Mouse (Mus musculus) limb, embryonic 15.5 days (tissue): Measurements from ENCODE around the gene Acad10. TPM values are rescaled to one million over a fixed set of nuclear protein-coding genes. Genes with fewer than 3 reads are reported as not detected.
"Not testable (repeated sequence)": the region's sequence is repeated elsewhere in the genome, so short reads cannot be mapped to it uniquely, and the experiment has no call there.

Experiments
- ATAC-seq: fragments of 200-750 bp; cut with Nextera tagmentation; 2 replicates; pipeline ENCODE4 v1.8.0; 2017; ENCODE audit warnings: low read depth, moderate TSS enrichment; ENCODE audit not compliant: insufficient number of reproducible peaks, low FRiP score, low TSS enrichment
- H3K27ac ChIP-seq: fragments of 300-500 bp; sonication (generic); 2 replicates; pipeline ENCODE4 v1.5.1; 2015; ENCODE audit warnings: moderate library complexity, mild to moderate bottlenecking, inconsistent platforms
- H3K27me3 ChIP-seq: fragments of 300-500 bp; sonication (generic); 2 replicates; pipeline ENCODE4 v1.6.1; 2015; ENCODE audit warnings: inconsistent platforms
- H3K36me3 ChIP-seq: fragments of 300-500 bp; sonication (generic); 2 replicates; pipeline ENCODE4 v1.6.1; 2015; ENCODE audit warnings: inconsistent platforms
- H3K4me1 ChIP-seq: fragments of 300-500 bp; sonication (generic); 2 replicates; pipeline ENCODE4 v1.6.1; 2015; ENCODE audit warnings: inconsistent platforms
- H3K4me2 ChIP-seq: fragments of 300-500 bp; sonication (generic); 2 replicates; pipeline ENCODE4 v1.6.1; 2015; ENCODE audit warnings: mild to moderate bottlenecking, inconsistent platforms
- H3K4me3 ChIP-seq: fragments of 300-500 bp; sonication (generic); 2 replicates; pipeline ENCODE4 v1.5.1; 2015; ENCODE audit warnings: mild to moderate bottlenecking, inconsistent platforms
- H3K9ac ChIP-seq: fragments of 300-500 bp; sonication (generic); 2 replicates; pipeline ENCODE4 v1.6.1; 2015; ENCODE audit warnings: inconsistent platforms
- H3K9me3 ChIP-seq: fragments of 300-500 bp; sonication (generic); 2 replicates; pipeline ENCODE4 v1.6.1; 2016; ENCODE audit warnings: inconsistent platforms
- WGBS: fragments of 180-500 bp; shearing (Covaris S2); methylation state at CpG from one replicate; pipeline ENCODE4 v1.1.7; 2015; 5-methylcytosine and 5-hydroxymethylcytosine counted together
- polyA plus RNA-seq: library from polyadenylated mRNA; unstranded; fragments of >200 nt; fragmentation: Nextera tagmentation; extraction: Ambion mirVana; gene quantifications from 2 replicates; pipeline ENCODE4 v1.2.1, GENCODE M21; 2015

The Acad10 gene
- polyA plus RNA-seq, 1 experiment from 2014 or later, result 3.3 TPM

- ATAC-seq, H3K27ac ChIP-seq, H3K4me3 ChIP-seq, H3K36me3 ChIP-seq, H3K9ac ChIP-seq, H3K9me3 ChIP-seq, H3K27me3 ChIP-seq, H3K4me1 ChIP-seq, H3K4me2 ChIP-seq: not testable (repeated sequence)
- WGBS, result 88% methylated on average over 3 of the region's 3 CpGs
These were observed 45.4 kb downstream of the Acad10 start for GRCm38 (mm10) chr5:121614921-121615320.

- Histone ChIP-seq H3K4me2 (no peak overlapping the region), H3K4me3 (no peak overlapping the region), H3K27ac (no peak overlapping the region), H3K9me3 (no peaks in the 10 kb centered on the region), H3K27me3 (no peaks in the 10 kb centered on the region), H3K36me3 (no peaks in the 10 kb centered on the region), H3K9ac (no peak overlapping the region), H3K4me1 (no peaks in the 10 kb centered on the region)
- 84% methylated on average over 6 of the region's 6 CpGs for whole genome bisulfite sequencing
- ATAC-seq, result no peak
These were observed 48.3 kb downstream of the Acad10 start for GRCm38 (mm10) chr5:121612036-121612435.

- WGBS, result 40% methylated on average over 8 of the region's 8 CpGs
- H3K27me3 ChIP-seq, H3K9ac ChIP-seq, H3K4me2 ChIP-seq, H3K4me1 ChIP-seq, H3K36me3 ChIP-seq, H3K4me3 ChIP-seq, ATAC-seq, H3K27ac ChIP-seq, H3K9me3 ChIP-seq: not testable (repeated sequence)
These were observed 50.7 kb downstream of the Acad10 start for GRCm38 (mm10) chr5:121609556-121610135.

- Histone ChIP-seq H3K27ac (no peak overlapping the region), H3K27me3 (no peaks in the 10 kb centered on the region), H3K4me1 (peaks cover 4% of the 10 kb centered on the region; the same call in 1 of the 2 replicates), H3K9ac (no peak overlapping the region), H3K4me3 (no peak overlapping the region), H3K4me2 (no peak overlapping the region), H3K9me3 (no peaks in the 10 kb centered on the region), H3K36me3 (no peaks in the 10 kb centered on the region)
- no peak for ATAC-seq
- 0% methylated on average over 2 of the region's 2 CpGs for WGBS
These were observed 54.2 kb downstream of the Acad10 start for GRCm38 (mm10) chr5:121606151-121606550.

- WGBS, result 77% methylated on average over 1 of the region's 1 CpGs
- not testable (repeated sequence) for ATAC-seq
These were observed 56.5 kb downstream of the Acad10 start for GRCm38 (mm10) chr5:121603815-121604214.

GRCm38 (mm10) chr5:121601547-121602299 lies 58.6 kb downstream of the Acad10 start:
- H3K4me3 ChIP-seq, result no peak overlapping the region
- no peak overlapping the region for H3K9ac ChIP-seq
- ATAC-seq, result peak; percentile 59; the same call in 1 of the 2 replicates
- H3K36me3 ChIP-seq, result no peaks in the 10 kb centered on the region
- peak overlapping the region; percentile 3; the same call in 1 of the 2 replicates for H3K27ac ChIP-seq
- no peaks in the 10 kb centered on the region for H3K27me3 ChIP-seq
- H3K4me1 ChIP-seq, result peaks cover 4% of the 10 kb centered on the region; the same call in 1 of the 2 replicates
- 28% methylated on average over 9 of the region's 9 CpGs for WGBS
- 0 out of 2 replicates have a peak overlapping the region, but pooled peaks have one; percentile 6 for H3K4me2 ChIP-seq
- no peaks in the 10 kb centered on the region for H3K9me3 ChIP-seq

More at GRCm38 (mm10) chr5:121603815-121604214, 56.5 kb downstream of the Acad10 start:
- H3K4me2 ChIP-seq, H3K9ac ChIP-seq, H3K36me3 ChIP-seq, H3K9me3 ChIP-seq, H3K4me1 ChIP-seq, H3K27me3 ChIP-seq, H3K27ac ChIP-seq, H3K4me3 ChIP-seq: not testable (repeated sequence)

GRCm38 (mm10) chr5:121598871-121599610 lies 61.3 kb downstream of the Acad10 start:
- no peak for ATAC-seq
- H3K27me3 ChIP-seq, result no peaks in the 10 kb centered on the region
- H3K4me2 ChIP-seq, result no peak overlapping the region
- H3K9me3 ChIP-seq, result no peaks in the 10 kb centered on the region
- no peak overlapping the region for H3K27ac ChIP-seq
- H3K4me3 ChIP-seq, result no peak overlapping the region
- 68% methylated on average over 13 of the region's 13 CpGs for WGBS
- H3K36me3 ChIP-seq, result no peaks in the 10 kb centered on the region
- H3K4me1 ChIP-seq, result peaks cover 7% of the 10 kb centered on the region
- no peak overlapping the region for H3K9ac ChIP-seq

- Histone ChIP-seq H3K36me3 (no peaks in the 10 kb centered on the region), H3K4me3 (no peak overlapping the region), H3K4me2 (no peak overlapping the region), H3K9me3 (no peaks in the 10 kb centered on the region), H3K9ac (no peak overlapping the region), H3K4me1 (peaks cover 9% of the 10 kb centered on the region), H3K27me3 (no peaks in the 10 kb centered on the region), H3K27ac (no peak overlapping the region)
- WGBS, result 74% methylated on average over 7 of the region's 7 CpGs
- no peak for ATAC-seq
These were observed 62.2 kb downstream of the Acad10 start for GRCm38 (mm10) chr5:121597991-121598537.

- Histone ChIP-seq H3K36me3 (no peaks in the 10 kb centered on the region), H3K9me3 (no peaks in the 10 kb centered on the region), H3K9ac (no peak overlapping the region), H3K27ac (no peak overlapping the region), H3K4me1 (peaks cover 17% of the 10 kb centered on the region), H3K4me3 (no peak overlapping the region), H3K27me3 (no peaks in the 10 kb centered on the region), H3K4me2 (no peak overlapping the region)
- ATAC-seq, result no peak
- WGBS, result 64% methylated on average over 4 of the region's 4 CpGs
These were observed 63.0 kb downstream of the Acad10 start for GRCm38 (mm10) chr5:121597332-121597731.

GRCm38 (mm10) chr5:121596226-121596625 lies 64.1 kb downstream of the Acad10 start:
- Histone ChIP-seq H3K9me3 (no peaks in the 10 kb centered on the region), H3K9ac (no peak overlapping the region), H3K27ac (no peak overlapping the region), H3K4me2 (no peak overlapping the region), H3K36me3 (no peaks in the 10 kb centered on the region), H3K4me1 (peaks cover 24% of the 10 kb centered on the region), H3K4me3 (no peak overlapping the region), H3K27me3 (no peaks in the 10 kb centered on the region)
- ATAC-seq, result no peak
- 74% methylated on average over 6 of the region's 6 CpGs for whole genome bisulfite sequencing

- ATAC-seq, result no peak
- 80% methylated on average over 6 of the region's 6 CpGs for WGBS
- Histone ChIP-seq H3K36me3 (no peaks in the 10 kb centered on the region), H3K4me2 (no peak overlapping the region), H3K27me3 (no peaks in the 10 kb centered on the region), H3K4me3 (no peak overlapping the region), H3K9ac (no peak overlapping the region), H3K4me1 (peaks cover 26% of the 10 kb centered on the region), H3K27ac (no peak overlapping the region), H3K9me3 (no peaks in the 10 kb centered on the region)
These were observed 64.6 kb downstream of the Acad10 start for GRCm38 (mm10) chr5:121595758-121596157.
